Mouse (Mus musculus): ENCODE results near the gene Rrbp1. TPM values are rescaled to one million over a fixed set of nuclear protein-coding genes. Genes with fewer than 3 reads are reported as not detected.

Gene Rrbp1
- polyA plus RNA-seq, 1 experiment from 2014 or later = 39.1 TPM

DNA sequence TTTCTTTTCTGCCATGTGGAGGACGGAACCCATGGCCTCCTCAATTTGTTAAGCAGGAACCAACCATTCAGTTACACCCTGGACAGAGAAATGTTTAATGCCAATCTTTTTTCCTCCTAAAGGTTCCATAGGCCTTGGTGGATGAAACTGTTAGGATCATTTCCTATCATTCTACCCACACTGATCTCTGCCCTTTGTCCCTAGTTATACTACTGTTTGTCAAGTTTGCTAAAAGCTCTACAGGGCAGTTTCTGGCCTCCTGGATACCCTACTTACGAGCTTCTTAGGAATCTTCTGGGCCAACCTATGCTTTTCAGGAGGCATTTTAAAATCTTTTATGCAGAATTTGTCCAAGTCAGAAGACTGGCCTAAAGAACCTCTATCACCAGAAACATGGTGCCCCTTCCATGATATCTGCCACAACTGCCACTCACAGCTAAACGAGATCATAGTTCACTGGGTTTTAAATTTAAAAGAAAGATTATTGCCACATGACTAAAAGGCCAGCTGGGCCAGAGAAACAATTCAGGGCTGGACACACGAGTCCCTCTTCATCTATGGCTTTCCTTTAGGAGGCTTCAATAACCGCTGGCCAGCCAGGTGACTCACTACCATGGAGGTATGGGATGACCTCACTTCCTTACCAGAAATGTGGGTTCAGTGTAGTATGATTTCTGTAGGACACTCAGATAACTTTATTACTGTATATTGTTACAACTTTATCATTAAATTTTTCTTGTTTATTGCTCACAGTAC, 8.7 kb downstream of the Rrbp1 start:
- ATAC-seq (ENCODE audit: low FRiP score) = no peak
- Histone ChIP-seq H3K27ac (no peak overlapping the region), H3K36me3 (replicated peaks) (no peaks in the 10 kb centered on the region), H3K4me3 (replicated peaks) (no peak overlapping the region), H3K4me1 (no peaks in the 10 kb centered on the region), H3K4me2 (no peak overlapping the region), H3K27me3 (no peaks in the 10 kb centered on the region), H3K9me3 (no peaks in the 10 kb centered on the region), H3K9ac (no peak overlapping the region)
- 83% methylated on average over 5 of the region's 5 CpGs for WGBS

DNA sequence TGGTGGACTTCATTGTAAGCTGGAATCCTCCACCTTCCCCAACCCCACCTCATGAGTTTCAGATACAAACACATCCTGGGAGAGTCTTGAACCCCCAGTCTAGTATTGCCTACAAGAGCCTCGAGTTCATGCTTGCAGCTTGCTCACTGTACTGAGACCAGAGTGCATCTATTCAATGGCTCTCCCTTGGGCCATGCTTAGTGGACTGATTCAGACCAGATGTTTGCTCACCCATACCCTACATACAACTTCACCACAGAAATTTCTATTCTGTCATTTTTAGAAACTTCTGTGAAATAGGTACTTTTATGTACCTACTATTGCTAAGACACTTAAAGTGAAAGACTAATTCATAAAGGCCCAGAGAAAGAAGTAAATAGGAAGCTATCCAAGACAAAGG, 18.1 kb downstream of the Rrbp1 start:
- no peaks in the 10 kb centered on the region for H3K36me3 ChIP-seq (replicated peaks)
- no peak for ATAC-seq (ENCODE audit: low FRiP score)
- H3K4me1 ChIP-seq = 0 out of 2 replicates have a peak, but pooled peaks cover 4% of the 10 kb centered on the region
- no peaks in the 10 kb centered on the region for H3K27me3 ChIP-seq
- no peak overlapping the region for H3K4me3 ChIP-seq (replicated peaks)
- H3K9ac ChIP-seq = no peak overlapping the region
- WGBS = 85% methylated on average over 1 of the region's 1 CpGs
- no peaks in the 10 kb centered on the region for H3K9me3 ChIP-seq
- no peak overlapping the region for H3K4me2 ChIP-seq
- H3K27ac ChIP-seq = no peak overlapping the region

DNA sequence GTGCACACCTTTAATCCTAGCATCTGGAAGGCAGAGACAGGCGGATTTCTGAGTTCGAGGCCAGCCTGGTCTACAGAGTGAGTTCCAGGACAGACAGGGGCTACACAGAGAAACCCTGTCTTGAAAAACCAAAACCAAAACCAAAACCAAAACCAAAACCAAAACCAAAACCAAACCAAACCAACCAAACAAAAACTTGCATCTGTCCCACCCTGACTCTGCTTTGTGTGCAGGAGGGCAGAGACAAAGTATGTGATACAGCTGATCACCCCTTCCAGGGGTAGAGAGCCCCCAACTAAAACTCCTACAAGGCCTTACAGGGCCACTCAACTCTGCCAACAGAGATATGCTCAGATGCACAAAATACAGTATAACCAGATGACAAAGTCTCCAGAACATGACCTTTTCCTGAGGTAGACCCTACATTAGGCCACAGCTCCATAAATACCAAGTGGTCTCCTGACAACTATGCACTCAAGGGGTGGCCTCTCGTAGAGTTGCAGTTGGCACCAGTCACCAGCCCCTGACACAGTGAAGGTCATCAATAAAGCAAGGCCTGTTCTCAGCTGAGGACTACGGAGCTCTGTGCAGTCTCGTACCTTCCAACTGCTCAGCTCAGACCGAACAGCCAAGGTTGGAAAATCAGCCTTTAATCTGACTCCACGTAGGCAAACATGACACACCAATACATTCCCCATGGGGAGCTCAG, 18.9 kb downstream of the Rrbp1 start:
- no peak overlapping the region for H3K4me2 ChIP-seq
- no peaks in the 10 kb centered on the region for H3K36me3 ChIP-seq (replicated peaks)
- no peak overlapping the region for H3K27ac ChIP-seq
- no peaks in the 10 kb centered on the region for H3K9me3 ChIP-seq
- WGBS = 93% methylated on average over 7 of the region's 7 CpGs
- no peaks in the 10 kb centered on the region for H3K27me3 ChIP-seq
- no peak overlapping the region for H3K4me3 ChIP-seq (replicated peaks)
- no peak overlapping the region for H3K9ac ChIP-seq
- no peak for ATAC-seq (ENCODE audit: low FRiP score)
- 0 out of 2 replicates have a peak, but pooled peaks cover 4% of the 10 kb centered on the region for H3K4me1 ChIP-seq

DNA sequence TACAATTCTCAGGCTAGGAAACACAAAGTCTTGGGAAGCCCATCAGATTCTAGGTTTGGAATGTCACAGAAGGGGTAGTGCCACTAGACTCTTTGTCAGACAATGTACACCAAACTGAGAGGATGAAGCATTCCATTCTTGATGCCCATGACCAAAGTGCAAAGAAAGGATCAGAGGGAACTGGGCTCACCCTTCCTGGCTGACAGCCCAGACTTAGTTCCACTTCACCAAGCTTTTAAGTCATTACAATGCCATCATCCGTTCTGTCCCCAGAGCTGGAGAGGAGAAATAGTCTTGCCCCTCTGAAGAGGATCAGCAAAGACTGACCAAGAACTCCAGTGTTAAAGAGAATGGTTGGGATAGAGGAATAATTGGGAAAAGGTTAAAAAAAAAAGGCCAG, 20.1 kb downstream of the Rrbp1 start:
- no peaks in the 10 kb centered on the region for H3K36me3 ChIP-seq (replicated peaks)
- H3K4me3 ChIP-seq (replicated peaks) = no peak overlapping the region
- no peak overlapping the region for H3K9ac ChIP-seq
- no peak overlapping the region for H3K27ac ChIP-seq
- no peak overlapping the region for H3K4me2 ChIP-seq
- 0 out of 2 replicates have a peak, but pooled peaks cover 4% of the 10 kb centered on the region for H3K4me1 ChIP-seq
- H3K27me3 ChIP-seq = no peaks in the 10 kb centered on the region
- WGBS = 36% methylated on average over 1 of the region's 1 CpGs
- ATAC-seq (ENCODE audit: low FRiP score) = no peak
- no peaks in the 10 kb centered on the region for H3K9me3 ChIP-seq

DNA sequence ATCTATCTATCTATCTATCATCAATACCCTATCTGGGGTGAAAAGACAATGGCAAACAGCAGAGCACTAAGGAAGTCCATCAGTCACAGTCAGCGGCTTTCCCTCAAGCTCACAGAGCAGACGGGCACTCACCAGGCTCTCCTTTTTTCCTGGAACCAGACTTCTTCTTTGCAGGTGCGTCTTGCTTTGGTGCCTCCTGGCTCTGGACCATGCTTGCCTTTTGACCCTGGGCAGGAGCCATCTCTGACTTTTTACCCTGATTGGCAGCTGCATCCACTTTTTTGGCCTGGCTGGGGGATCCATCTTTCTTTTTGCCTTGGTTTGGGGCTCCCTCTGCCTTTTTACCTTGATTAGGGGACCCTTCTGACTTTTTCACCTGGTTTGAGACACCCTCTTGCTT, 23.0 kb downstream of the Rrbp1 start:
- Histone ChIP-seq H3K27ac (no peak overlapping the region), H3K27me3 (no peaks in the 10 kb centered on the region), H3K4me3 (replicated peaks) (no peak overlapping the region), H3K4me2 (no peak overlapping the region), H3K36me3 (replicated peaks) (0 out of 2 replicates have a peak, but pooled peaks cover 4% of the 10 kb centered on the region), H3K9me3 (no peaks in the 10 kb centered on the region), H3K9ac (no peak overlapping the region), H3K4me1 (0 out of 2 replicates have a peak, but pooled peaks cover 4% of the 10 kb centered on the region)
- ATAC-seq (ENCODE audit: low FRiP score) = no peak
- WGBS = 94% methylated on average over 3 of the region's 3 CpGs

DNA sequence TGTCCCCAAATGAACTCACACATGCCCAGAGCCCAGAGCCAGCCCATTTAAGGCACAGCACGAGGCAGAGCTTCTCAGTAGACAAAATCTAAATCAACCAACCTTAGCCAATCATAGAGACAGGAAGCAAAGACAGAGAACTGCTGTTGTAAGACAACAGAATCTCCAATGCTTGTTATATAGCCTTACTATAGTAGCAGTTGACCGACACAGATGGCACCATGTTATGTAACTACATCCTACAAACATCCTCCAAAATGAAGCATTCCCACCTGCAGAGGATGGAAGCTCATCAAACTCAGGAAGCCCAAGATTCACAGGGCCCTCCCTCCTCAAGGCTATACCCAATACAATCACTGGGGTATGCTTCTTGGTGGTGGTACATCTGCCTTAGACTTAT, 23.6 kb downstream of the Rrbp1 start:
- Histone ChIP-seq H3K9me3 (no peaks in the 10 kb centered on the region), H3K27ac (no peak overlapping the region), H3K9ac (no peak overlapping the region), H3K27me3 (no peaks in the 10 kb centered on the region), H3K4me2 (no peak overlapping the region), H3K36me3 (replicated peaks) (0 out of 2 replicates have a peak, but pooled peaks cover 4% of the 10 kb centered on the region), H3K4me1 (0 out of 2 replicates have a peak, but pooled peaks cover 4% of the 10 kb centered on the region), H3K4me3 (replicated peaks) (no peak overlapping the region)
- 90% methylated on average over 2 of the region's 2 CpGs for WGBS
- no peak for ATAC-seq (ENCODE audit: low FRiP score)

DNA sequence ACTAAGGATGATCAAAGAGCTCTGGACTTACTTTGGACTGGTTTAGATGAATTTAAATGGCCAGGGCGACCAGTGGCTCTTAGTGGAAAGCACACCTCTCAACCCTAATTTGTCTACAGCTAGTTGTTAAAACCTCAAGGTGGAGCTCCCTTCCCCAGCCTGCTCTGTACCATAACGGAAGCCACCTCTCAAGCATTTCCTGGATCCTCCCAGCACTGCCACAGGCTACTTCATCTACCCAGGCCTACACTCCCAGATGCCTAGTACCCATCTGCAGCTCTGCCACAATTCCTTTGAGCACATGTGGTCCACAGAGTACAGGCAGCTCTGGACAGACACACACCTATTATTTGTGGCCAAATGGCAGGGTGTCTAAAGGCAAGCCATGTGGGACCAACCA, 27.6 kb downstream of the Rrbp1 start:
- no peaks in the 10 kb centered on the region for H3K9me3 ChIP-seq
- WGBS = 85% methylated on average over 2 of the region's 2 CpGs
- no peak overlapping the region for H3K4me3 ChIP-seq (replicated peaks)
- no peak overlapping the region for H3K27ac ChIP-seq
- no peaks in the 10 kb centered on the region for H3K4me1 ChIP-seq
- no peak overlapping the region for H3K9ac ChIP-seq
- H3K4me2 ChIP-seq = no peak overlapping the region
- ATAC-seq (ENCODE audit: low FRiP score) = no peak
- H3K36me3 ChIP-seq (replicated peaks) = 0 out of 2 replicates have a peak, but pooled peaks cover 4% of the 10 kb centered on the region
- no peaks in the 10 kb centered on the region for H3K27me3 ChIP-seq

DNA sequence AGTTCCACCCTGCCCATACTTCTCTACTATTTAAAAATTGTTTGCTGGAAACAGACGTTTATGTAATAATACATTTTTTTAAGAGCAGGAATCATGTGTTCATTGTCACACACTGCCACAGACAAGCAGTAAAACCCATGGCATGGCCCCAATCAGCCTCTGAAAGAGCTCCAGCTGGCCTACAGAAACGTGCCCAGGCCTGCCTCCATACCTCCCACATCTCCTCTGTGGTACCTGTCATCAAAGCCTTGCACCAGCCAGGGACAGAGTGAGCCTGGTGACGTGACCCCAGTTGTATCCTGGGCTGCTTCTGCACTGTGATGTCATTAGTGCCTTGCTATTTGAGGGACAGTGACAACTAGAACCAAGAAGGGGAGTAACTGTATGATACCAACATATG, 28.2 kb downstream of the Rrbp1 start:
- Histone ChIP-seq H3K4me3 (replicated peaks) (no peak overlapping the region), H3K9me3 (no peaks in the 10 kb centered on the region), H3K27me3 (no peaks in the 10 kb centered on the region), H3K36me3 (replicated peaks) (0 out of 2 replicates have a peak, but pooled peaks cover 4% of the 10 kb centered on the region), H3K9ac (no peak overlapping the region), H3K4me1 (no peaks in the 10 kb centered on the region), H3K4me2 (no peak overlapping the region), H3K27ac (no peak overlapping the region)
- no peak for ATAC-seq (ENCODE audit: low FRiP score)
- 60% methylated on average over 3 of the region's 3 CpGs for WGBS

DNA sequence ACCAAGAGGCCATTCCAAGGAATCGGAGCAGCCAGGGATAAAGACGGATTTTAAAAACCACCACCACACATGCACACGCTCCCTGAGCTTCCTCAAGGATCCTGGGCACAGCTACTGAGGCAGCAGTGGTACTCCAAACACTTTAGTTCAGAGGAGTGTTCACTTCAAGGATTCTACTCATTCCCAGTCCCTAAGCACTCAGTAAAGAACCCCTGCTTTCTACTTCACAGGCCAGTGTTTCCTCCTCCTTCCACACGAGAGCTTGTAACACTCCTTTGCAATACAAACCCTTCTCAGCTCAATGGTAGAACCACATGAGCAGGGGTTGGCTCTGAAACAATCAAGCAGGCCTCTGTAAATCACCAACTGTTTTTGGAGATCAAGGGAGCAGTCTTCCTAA, 28.9 kb downstream of the Rrbp1 start:
- H3K9ac ChIP-seq = no peak overlapping the region
- H3K27me3 ChIP-seq = no peaks in the 10 kb centered on the region
- ATAC-seq (ENCODE audit: low FRiP score) = no peak
- H3K36me3 ChIP-seq (replicated peaks) = 0 out of 2 replicates have a peak, but pooled peaks cover 4% of the 10 kb centered on the region
- H3K4me2 ChIP-seq = no peak overlapping the region
- 82% methylated on average over 4 of the region's 4 CpGs for WGBS
- no peak overlapping the region for H3K27ac ChIP-seq
- H3K9me3 ChIP-seq = no peaks in the 10 kb centered on the region
- H3K4me3 ChIP-seq (replicated peaks) = no peak overlapping the region
- H3K4me1 ChIP-seq = no peaks in the 10 kb centered on the region

DNA sequence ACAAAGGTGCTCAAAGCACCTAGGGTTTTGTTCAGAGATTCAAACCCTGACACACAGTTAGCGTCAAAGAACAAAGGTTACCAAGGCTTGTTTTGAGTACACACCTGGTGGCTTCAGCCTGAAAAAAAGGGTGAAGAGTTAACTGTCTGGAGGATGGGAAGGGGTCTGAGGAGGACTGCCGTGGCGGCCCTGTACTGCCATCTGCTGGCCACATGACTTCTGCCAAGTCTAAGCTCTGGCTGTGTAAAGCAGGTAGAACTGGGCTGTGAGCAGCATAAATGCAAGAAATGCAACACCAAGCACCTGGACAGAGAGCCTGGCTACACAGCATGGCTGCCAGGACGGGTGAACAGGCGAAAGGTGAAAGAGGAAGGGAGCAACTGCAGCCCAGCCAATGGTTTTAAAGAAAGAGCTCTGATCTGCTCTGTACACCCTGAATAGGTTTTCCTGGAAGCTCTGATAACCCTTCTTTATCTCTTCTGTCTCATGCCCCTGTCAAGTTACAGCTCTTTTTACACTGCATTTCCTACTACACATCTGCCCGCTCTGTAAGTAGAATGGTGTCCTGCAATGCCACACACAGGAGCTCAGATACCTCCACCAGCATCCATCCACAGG, 30.2 kb downstream of the Rrbp1 start:
- H3K36me3 ChIP-seq (replicated peaks) = 0 out of 2 replicates have a peak, but pooled peaks cover 4% of the 10 kb centered on the region
- H3K27me3 ChIP-seq = no peaks in the 10 kb centered on the region
- H3K9me3 ChIP-seq = no peaks in the 10 kb centered on the region
- 40% methylated on average over 6 of the region's 6 CpGs for WGBS
- no peak overlapping the region for H3K9ac ChIP-seq
- ATAC-seq (ENCODE audit: low FRiP score) = peak; percentile 89
- H3K4me1 ChIP-seq = no peaks in the 10 kb centered on the region
- no peak overlapping the region for H3K27ac ChIP-seq
- H3K4me3 ChIP-seq (replicated peaks) = no peak overlapping the region
- H3K4me2 ChIP-seq = no peak overlapping the region

DNA sequence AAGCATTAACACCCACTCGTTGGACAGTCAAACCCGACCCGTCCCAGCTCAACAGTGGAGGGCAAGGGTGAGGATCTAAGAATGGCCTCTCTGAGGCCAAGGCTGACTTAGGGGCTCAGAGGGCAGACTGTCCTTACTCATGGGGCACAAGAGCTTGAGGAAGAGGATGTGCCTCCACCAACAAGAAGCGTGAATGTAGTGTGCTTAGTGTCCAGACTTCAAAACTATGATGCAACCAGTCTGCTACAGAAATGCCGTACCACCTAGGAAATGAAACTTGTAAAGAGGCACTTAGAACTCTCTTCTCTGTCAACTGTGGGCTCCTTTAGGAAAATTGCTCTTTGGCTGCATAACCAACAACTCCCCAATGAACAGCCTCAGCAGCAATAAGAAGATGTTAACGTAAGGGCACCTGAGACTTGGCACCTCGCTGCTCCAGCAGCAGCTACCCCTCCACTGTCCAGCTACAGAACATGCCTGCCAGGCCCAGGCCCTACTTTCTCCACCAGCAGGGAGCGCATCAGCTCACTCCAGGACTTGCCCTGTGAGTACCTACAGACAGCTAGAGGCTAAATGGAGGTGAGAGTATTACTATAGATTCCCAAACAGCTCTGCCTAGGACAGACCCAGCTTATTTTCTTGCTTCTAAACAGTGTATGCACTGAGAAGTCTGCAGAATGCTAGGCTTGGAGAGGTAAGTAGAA, 32.5 kb downstream of the Rrbp1 start:
- no peak for ATAC-seq (ENCODE audit: low FRiP score)
- no peak overlapping the region for H3K27ac ChIP-seq
- H3K4me3 ChIP-seq (replicated peaks) = no peak overlapping the region
- H3K4me1 ChIP-seq = no peaks in the 10 kb centered on the region
- 90% methylated on average over 8 of the region's 8 CpGs for WGBS
- no peaks in the 10 kb centered on the region for H3K9me3 ChIP-seq
- no peaks in the 10 kb centered on the region for H3K36me3 ChIP-seq (replicated peaks)
- H3K9ac ChIP-seq = no peak overlapping the region
- H3K4me2 ChIP-seq = no peak overlapping the region
- H3K27me3 ChIP-seq = no peaks in the 10 kb centered on the region

DNA sequence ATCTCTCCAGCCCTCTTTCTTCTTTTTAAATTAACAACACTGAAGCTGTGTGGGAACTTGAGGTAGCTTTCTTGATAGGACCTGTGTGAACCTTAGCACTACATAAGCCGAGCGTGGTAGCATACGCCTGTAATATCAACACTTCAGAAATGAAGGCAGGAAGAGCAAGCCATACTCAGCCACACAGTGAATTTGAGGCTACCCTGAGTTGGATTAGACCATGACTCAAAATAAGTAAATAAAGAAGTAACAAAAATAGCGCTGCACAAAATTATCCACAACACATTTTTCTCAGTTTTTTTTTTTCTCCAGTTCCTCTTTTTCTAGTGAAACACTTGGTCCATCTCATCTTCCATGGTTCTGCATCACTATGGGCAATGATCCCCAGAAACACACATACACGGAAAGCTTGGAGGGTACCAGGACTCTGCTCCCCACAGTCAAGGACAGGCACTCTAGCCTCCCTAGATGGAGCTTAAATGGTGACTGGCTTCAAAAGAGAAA, 35.9 kb downstream of the Rrbp1 start:
- Histone ChIP-seq H3K4me2 (no peak overlapping the region), H3K4me1 (no peaks in the 10 kb centered on the region), H3K4me3 (replicated peaks) (no peak overlapping the region), H3K36me3 (replicated peaks) (peaks cover 10% of the 10 kb centered on the region; the same call in 1 of the 2 replicates), H3K27me3 (no peaks in the 10 kb centered on the region), H3K27ac (no peak overlapping the region), H3K9ac (no peak overlapping the region), H3K9me3 (no peaks in the 10 kb centered on the region)
- WGBS = 96% methylated on average over 5 of the region's 5 CpGs
- no peak for ATAC-seq (ENCODE audit: low FRiP score)

All from forebrain, embryonic 12.5 days (tissue).